Mouse (Mus musculus) heart, postnatal 0 days (tissue): ENCODE measurements around the gene Galnt5.

Source experiments
- CTCF ChIP-seq: IDR thresholded peaks from 2 replicates; pipeline ENCODE4 v1.5.1; 2016; ENCODE audit warnings: antibody characterized with exemption, control low read depth, low read depth
- EP300 ChIP-seq: IDR thresholded peaks from 2 replicates; pipeline ENCODE4 v1.6.1; 2016; ENCODE audit warnings: antibody characterized with exemption, low read depth

DNA sequence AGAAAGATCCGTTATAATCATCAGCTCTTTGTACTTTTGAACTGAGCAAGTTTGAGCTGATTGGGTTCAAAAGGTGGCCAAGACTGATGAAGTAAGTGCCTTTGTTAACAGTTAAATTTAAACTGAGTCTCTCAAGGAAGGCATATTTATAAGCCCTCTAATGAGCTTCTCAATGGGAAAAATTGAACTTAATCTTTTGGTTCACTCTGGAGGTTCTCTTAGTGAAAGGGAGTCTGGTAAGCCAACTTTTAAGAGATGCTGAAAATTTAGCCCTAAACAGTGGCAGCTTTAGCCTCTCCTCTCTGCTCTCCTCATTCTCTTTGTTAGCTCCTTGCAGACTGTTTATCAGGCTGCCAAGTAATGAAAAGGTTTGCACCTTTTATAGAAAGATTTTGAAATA is 97.1 kb downstream of the Galnt5 start:
- no peak for TF ChIP-seq EP300
- no peak for TF ChIP-seq CTCF
